Mouse (Mus musculus) brain, embryonic 14.5 days (tissue): Measurements from ENCODE around the gene Olfr582.

Experiments used
- CTCF ChIP-seq: fragments of 200-500 bp; IDR thresholded peaks from 2 replicates; pipeline ENCODE4 v1.5.1; 2012; ENCODE audit warnings: inconsistent platforms, mild to moderate bottlenecking, moderate library complexity, borderline replicate concordance; ENCODE audit not compliant: insufficient read depth, insufficient read length; ENCODE audit errors: extremely low read depth
- POLR2A ChIP-seq: fragments of 200-500 bp; IDR thresholded peaks from 2 replicates; pipeline ENCODE4 v1.6.1; 2012; ENCODE audit warnings: mild to moderate bottlenecking, inconsistent platforms, borderline replicate concordance; ENCODE audit not compliant: poor library complexity, insufficient read depth, insufficient read length, severe bottlenecking; ENCODE audit errors: extremely low read depth

DNA sequence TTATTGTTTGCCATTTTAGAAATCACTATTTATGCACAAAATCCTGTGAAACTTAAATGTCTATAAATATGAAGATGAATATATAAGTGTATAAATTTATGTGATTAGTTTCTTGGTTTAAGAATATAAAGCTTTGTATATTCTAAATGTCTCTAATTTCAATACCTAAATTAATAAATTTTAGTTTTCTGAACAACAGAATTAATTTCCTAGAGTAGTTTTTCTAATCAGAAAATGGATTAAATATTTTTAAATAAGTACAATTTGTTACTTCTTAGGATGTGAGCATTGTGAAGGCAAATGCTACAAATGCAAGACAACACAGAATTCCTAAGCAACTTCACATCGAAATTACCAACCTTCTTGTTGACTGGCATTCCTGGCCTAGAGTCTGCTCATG lies 13.2 kb downstream of the Olfr582 start, which contains the start of gene Olfr583:
- TF ChIP-seq POLR2A (no peak), CTCF (no peak)
